Mouse (Mus musculus): ENCODE measurements around the gene Gm42906.

GRCm38 (mm10) chr5:151060476-151060875 is 367.5 kb downstream of the Gm42906 start:
- TF ChIP-seq CTCF (IDR thresholded peaks at IDR 0.05; ENCODE audit: low read depth) (no peak), EP300 (IDR thresholded peaks at IDR 0.05; ENCODE audit: low read depth) (no peak)

All from liver, postnatal 0 days (tissue).